Mouse (Mus musculus) heart, embryonic 16.5 days (tissue): ENCODE measurements at regions not wholly inside any gene's neighbourhood (a gene's known extent, or its start where the extent isn't known, plus 50 kb on each side); places are given as distances from the start of the nearest gene placed in this dataset.

Source experiments
- ATAC-seq: fragments of 200-750 bp; cut with Nextera tagmentation; replicated peaks from 2 replicates; pipeline ENCODE4 v1.8.0; 2017; ENCODE audit warnings: moderate number of reproducible peaks; ENCODE audit not compliant: insufficient read depth, low FRiP score; ENCODE audit errors: extremely low read depth
- H3K27ac ChIP-seq: fragments of 300-500 bp; sonication (generic); 2 replicates; pipeline ENCODE4 v1.5.1; 2014; ENCODE audit warnings: mild to moderate bottlenecking, low read length, control low read depth, moderate library complexity
- H3K27me3 ChIP-seq: fragments of 300-500 bp; sonication (generic); 2 replicates; pipeline ENCODE4 v1.6.1; 2014; ENCODE audit warnings: low read length, mixed read lengths; ENCODE audit not compliant: control insufficient read depth, insufficient read depth
- H3K36me3 ChIP-seq: fragments of 300-500 bp; sonication (generic); 2 replicates; pipeline ENCODE4 v1.6.1; 2014; ENCODE audit not compliant: control insufficient read depth, insufficient read depth
- H3K4me1 ChIP-seq: fragments of 300-500 bp; sonication (generic); 2 replicates; pipeline ENCODE4 v1.6.1; 2014; ENCODE audit warnings: low read length, mixed read lengths; ENCODE audit not compliant: control insufficient read depth, insufficient read depth
- H3K4me2 ChIP-seq: fragments of 300-500 bp; sonication (generic); 2 replicates; pipeline ENCODE4 v1.6.1; 2014; ENCODE audit warnings: low read depth, mild to moderate bottlenecking, control low read depth, low read length
- H3K4me3 ChIP-seq: fragments of 300-500 bp; sonication (generic); 2 replicates; pipeline ENCODE4 v1.5.1; 2014; ENCODE audit warnings: mild to moderate bottlenecking, control low read depth, low read length
- H3K9ac ChIP-seq: fragments of 300-500 bp; sonication (generic); 2 replicates; pipeline ENCODE4 v1.6.1; 2014; ENCODE audit warnings: low read length, control low read depth
- H3K9me3 ChIP-seq: fragments of 300-500 bp; sonication (generic); replicated peaks from 2 replicates; pipeline ENCODE4 v1.6.1; 2016; ENCODE audit warnings: low read length; ENCODE audit not compliant: control insufficient read depth
- WGBS: fragments of 180-500 bp; shearing (Covaris S2); extraction: QIAGEN DNeasy Blood & Tissue Kit; methylation state at CpG from one replicate; pipeline ENCODE4 v1.1.7; 2014; 5-methylcytosine and 5-hydroxymethylcytosine counted together

- H3K4me2 ChIP-seq, result no peak overlapping the region
- H3K4me3 ChIP-seq, result no peak overlapping the region
- no peaks in the 10 kb centered on the region for H3K4me1 ChIP-seq
- H3K27ac ChIP-seq, result no peak overlapping the region
- H3K27me3 ChIP-seq, result no peaks in the 10 kb centered on the region
- 72% methylated on average over 12 of the region's 12 CpGs for WGBS
- no peaks in the 10 kb centered on the region for H3K9me3 ChIP-seq
- H3K9ac ChIP-seq, result no peak overlapping the region
- no peak for ATAC-seq
- H3K36me3 ChIP-seq, result no peaks in the 10 kb centered on the region
Observed at GRCm38 (mm10) chr9:32925720-32926595, 289.9 kb downstream of the Ets1 start.

DNA sequence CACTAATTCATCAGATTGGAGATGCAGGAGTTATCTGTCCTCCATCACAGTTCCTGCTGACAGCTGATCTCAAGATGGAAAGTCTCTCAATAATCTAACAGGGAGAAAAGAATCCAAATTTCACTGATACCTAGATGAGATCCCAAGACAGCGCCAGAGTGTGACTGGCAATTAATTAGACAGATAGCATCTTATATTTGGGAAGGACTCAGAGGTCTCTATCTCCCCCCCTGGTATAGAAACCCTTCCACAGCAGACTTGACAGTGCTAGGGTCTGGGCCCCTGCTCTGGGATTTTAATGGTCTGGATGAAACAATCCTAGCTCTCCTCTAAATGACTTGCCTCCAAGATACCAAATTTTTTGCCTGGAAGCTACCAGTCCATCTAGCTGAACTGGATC lies 291.6 kb downstream of the Ets1 start:
- H3K4me1 ChIP-seq, result peaks cover 4% of the 10 kb centered on the region; the same call in 1 of the 2 replicates
- H3K27me3 ChIP-seq, result no peaks in the 10 kb centered on the region
- no peaks in the 10 kb centered on the region for H3K9me3 ChIP-seq
- ATAC-seq, result no peak
- H3K4me3 ChIP-seq, result no peak overlapping the region
- H3K27ac ChIP-seq, result no peak overlapping the region
- no peak overlapping the region for H3K4me2 ChIP-seq
- 84% methylated on average over 1 of the region's 1 CpGs for WGBS
- H3K9ac ChIP-seq, result no peak overlapping the region
- H3K36me3 ChIP-seq, result no peaks in the 10 kb centered on the region

DNA sequence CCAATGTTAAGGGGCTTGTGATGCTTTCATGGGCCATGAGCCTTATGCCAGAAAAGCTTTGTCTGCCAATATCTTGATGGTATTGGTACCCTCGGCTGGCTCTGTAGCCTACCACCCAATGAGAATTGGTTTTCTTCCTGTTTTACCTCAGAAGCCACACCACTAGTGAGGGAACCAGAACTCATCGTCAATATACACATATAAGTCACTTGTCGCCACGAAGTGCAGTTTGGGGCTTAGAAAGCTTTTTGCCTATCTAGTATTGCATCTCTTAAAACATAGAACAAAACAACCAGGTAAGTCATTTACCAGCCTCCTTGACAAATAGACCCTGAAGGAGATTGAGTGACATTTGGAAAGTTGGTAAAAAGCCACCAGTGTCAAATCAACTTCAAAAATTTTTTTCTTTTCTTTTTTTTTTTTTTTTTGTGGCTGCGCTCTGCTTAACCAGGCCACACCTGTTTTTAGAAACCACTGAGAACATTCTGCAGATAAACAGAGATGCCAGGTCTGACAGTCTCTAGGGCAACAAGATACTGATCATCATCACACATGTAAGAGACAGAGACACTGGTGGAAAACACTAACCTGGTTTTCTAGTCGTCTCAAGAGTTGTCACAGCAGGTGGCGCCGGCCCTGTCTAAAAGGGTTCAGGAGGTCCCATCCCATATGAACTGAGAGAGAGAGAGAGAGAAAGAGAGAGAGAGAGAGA lies 292.4 kb downstream of the Ets1 start:
- Histone ChIP-seq H3K27me3 (no peaks in the 10 kb centered on the region), H3K4me2 (no peak overlapping the region), H3K4me3 (no peak overlapping the region), H3K9ac (no peak overlapping the region), H3K9me3 (no peaks in the 10 kb centered on the region), H3K4me1 (peaks cover 6% of the 10 kb centered on the region; the same call in 1 of the 2 replicates), H3K36me3 (no peaks in the 10 kb centered on the region), H3K27ac (no peak overlapping the region)
- 87% methylated on average over 8 of the region's 8 CpGs for WGBS
- peak; percentile 50; the same call in 1 of the 2 replicates for ATAC-seq

DNA sequence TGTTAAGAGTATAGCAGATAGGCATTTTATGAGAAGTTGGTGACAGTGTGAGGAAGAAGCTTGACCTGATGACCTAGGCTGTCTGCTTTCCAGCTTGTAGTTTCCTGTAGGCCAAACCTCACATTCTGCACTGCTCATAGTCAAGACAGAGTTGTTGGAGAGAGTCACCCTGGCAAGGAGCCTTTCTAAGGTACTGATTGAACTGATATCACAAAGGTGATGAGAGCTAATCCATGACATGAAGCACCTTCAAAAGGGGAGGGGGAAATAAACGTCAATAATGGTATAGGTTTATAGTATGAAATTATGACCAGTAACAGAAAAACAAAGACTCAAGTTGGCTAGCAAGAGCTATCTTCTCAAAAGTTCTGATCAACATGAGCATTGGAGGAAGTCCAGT lies 293.3 kb downstream of the Ets1 start:
- Histone ChIP-seq H3K4me3 (no peak overlapping the region), H3K27me3 (no peaks in the 10 kb centered on the region), H3K27ac (no peak overlapping the region), H3K9me3 (no peaks in the 10 kb centered on the region), H3K4me1 (peaks cover 12% of the 10 kb centered on the region), H3K36me3 (no peaks in the 10 kb centered on the region), H3K9ac (no peak overlapping the region), H3K4me2 (no peak overlapping the region)
- ATAC-seq, result no peak
- 81% methylated on average over 1 of the region's 1 CpGs for WGBS

GRCm38 (mm10) chr9:32929826-32930225 lies 293.8 kb downstream of the Ets1 start:
- ATAC-seq, result no peak
- Histone ChIP-seq H3K9ac (no peak overlapping the region), H3K27ac (no peak overlapping the region), H3K4me3 (no peak overlapping the region), H3K27me3 (no peaks in the 10 kb centered on the region), H3K9me3 (no peaks in the 10 kb centered on the region), H3K4me1 (peaks cover 12% of the 10 kb centered on the region), H3K4me2 (no peak overlapping the region), H3K36me3 (no peaks in the 10 kb centered on the region)
- 93% methylated on average over 3 of the region's 3 CpGs for WGBS

- no peak overlapping the region for H3K4me2 ChIP-seq
- peaks cover 12% of the 10 kb centered on the region for H3K4me1 ChIP-seq
- ATAC-seq, result no peak
- no peak overlapping the region for H3K4me3 ChIP-seq
- 57% methylated on average over 10 of the region's 10 CpGs for WGBS
- no peaks in the 10 kb centered on the region for H3K36me3 ChIP-seq
- no peaks in the 10 kb centered on the region for H3K27me3 ChIP-seq
- H3K9ac ChIP-seq, result no peak overlapping the region
- no peak overlapping the region for H3K27ac ChIP-seq
- no peaks in the 10 kb centered on the region for H3K9me3 ChIP-seq
Observed at GRCm38 (mm10) chr9:32931266-32932005, 295.4 kb downstream of the Ets1 start.

GRCm38 (mm10) chr9:32933237-32934071 lies 297.4 kb downstream of the Ets1 start:
- Histone ChIP-seq H3K27me3 (no peaks in the 10 kb centered on the region), H3K36me3 (no peaks in the 10 kb centered on the region), H3K4me2 (no peak overlapping the region), H3K27ac (peak overlapping the region; percentile 77), H3K9ac (no peak overlapping the region), H3K9me3 (no peaks in the 10 kb centered on the region), H3K4me1 (peaks cover 12% of the 10 kb centered on the region), H3K4me3 (no peak overlapping the region)
- 54% methylated on average over 7 of the region's 7 CpGs for WGBS
- ATAC-seq, result peak; percentile 54

DNA sequence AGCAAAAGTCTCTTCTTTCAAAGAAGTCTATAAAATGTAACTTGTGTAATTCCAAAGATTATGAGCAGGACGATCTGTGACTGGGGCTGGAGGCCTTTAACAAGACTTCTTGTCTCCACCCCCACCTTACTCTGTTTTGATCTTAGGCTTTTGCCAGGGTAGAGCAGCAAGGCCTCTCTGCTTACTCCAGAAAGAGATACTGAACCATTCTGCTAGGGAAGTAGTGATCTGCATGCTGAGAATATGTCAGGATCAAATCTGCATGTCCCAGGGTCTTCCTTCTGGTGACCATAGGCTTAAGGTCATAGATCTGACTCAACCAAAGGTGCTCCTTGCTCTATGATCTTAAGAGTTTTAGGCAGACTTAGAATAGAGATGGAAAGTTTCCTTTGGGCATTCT lies 298.4 kb downstream of the Ets1 start:
- H3K9ac ChIP-seq, result no peak overlapping the region
- peaks cover 12% of the 10 kb centered on the region for H3K4me1 ChIP-seq
- H3K4me2 ChIP-seq, result no peak overlapping the region
- no peak for ATAC-seq
- no peak overlapping the region for H3K4me3 ChIP-seq
- H3K36me3 ChIP-seq, result no peaks in the 10 kb centered on the region
- H3K9me3 ChIP-seq, result no peaks in the 10 kb centered on the region
- H3K27ac ChIP-seq, result 0 out of 2 replicates have a peak overlapping the region, but pooled peaks have one; percentile 17
- WGBS, result 41% methylated on average over 1 of the region's 1 CpGs
- no peaks in the 10 kb centered on the region for H3K27me3 ChIP-seq
